Mouse (Mus musculus): Measurements from ENCODE around the gene Spta1.
A peak's percentile ranks its signal among the peaks of the same experiment; 100 is the strongest.

The Spta1 gene

DNA sequence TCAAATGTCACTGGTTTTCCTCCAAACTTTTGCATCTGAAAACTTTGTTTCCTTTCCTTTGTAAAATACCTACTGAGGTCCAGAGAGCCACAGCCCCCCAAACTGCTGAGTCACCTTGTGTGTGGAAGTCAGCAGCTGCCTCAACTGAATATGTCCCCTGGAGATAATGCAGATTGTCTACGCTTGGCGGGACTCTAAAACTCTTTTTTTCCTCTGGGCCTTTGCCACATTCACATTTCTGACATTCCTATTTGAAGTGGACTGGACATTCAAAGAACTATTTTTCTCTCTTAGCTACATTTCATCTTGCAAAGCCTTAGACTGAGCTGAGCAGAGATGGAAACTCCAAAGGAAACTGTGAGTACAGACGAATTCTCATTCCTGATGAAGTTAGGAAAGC, at the start of gene Spta1:
Gene Spta1, plus strand, starts transcription at position 172 of the 400 bp plus-strand sequence.
- peak; percentile 56 for DNase-seq (ENCODE audit: low spot score)

DNA sequence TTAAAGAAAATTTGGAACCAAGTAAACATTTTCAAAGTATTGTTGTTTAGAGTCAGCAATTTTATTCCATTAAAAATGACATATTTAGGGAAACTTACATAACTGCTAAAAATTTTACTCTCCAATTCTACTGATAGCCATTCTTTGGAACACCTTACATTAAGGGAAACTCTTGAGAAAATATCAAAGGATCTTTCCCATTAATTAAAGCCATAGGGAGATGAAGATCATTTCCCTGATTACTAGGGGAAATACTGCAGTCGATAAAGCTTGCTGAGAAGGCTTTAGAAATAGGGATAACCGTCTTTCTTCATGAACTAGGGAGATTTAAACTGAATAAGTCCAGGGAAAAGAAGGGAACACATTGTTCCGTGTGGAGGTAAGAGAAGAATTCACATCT, 41.4 kb upstream of the Spta1 start, which contains the start of gene Olfr424:
Gene Olfr424, plus strand, starts transcription at position 301 of the 400 bp plus-strand sequence.
- DNase-seq (ENCODE audit: low spot score), result no peak

DNA sequence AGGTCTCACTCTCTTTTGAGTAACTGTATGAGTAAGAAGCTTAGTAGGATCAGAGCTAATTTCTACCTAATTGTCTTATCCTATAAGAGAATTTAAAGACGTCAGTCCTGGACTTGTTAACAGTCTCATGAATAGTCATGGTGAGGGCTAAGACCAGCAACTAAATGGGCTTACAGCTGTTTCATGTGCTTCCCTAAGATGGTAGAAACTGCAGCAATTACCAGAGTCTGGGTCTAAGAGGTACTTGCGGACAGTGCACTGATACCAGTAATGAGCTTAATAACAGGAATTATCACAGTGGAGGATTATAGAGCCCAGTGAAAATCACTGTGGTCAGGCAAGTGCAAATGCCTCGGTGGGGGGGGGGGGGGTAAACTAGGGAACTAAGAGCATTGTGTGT, 40.6 kb upstream of the Spta1 start:
- no peak for DNase-seq (ENCODE audit: low spot score)

DNA sequence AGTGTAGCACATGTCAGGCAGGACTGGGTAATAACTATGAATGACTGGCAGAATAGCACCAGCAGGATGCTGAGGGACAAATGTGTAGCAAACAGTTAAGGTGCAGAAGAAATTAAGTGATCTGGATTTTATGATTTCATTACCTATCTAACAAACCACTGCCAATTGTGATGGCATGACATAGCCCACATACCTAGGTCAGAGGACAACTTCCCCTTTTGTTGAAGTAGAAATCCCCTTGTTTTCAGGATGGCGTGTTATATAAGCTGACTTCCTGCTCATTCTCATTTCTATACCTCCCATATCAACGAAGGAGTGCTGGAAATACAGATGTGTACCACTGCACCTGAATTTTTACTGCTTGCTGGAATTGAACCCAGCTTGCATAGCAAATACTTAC, 31.2 kb upstream of the Spta1 start:
- DNase-seq (ENCODE audit: low spot score), result no peak

DNA sequence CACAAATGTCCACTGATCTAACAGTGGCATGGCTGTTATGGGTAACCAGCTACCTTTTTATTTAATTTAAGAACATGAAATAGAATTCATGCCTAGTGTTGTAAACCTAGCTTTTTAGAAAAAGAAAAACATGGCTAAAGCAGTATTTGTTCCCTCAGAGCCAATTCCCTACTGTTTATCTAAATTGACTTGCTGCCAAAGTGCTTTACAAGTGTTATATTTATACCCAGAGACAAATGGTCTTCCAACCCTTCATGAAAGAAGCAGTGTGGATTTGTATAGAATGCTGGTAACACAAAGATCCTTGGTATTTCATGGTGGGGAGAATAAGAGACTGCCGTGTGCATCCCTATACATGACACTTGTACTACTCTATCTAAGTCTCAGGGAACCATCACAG, 25.9 kb upstream of the Spta1 start:
- no peak for DNase-seq (ENCODE audit: low spot score)

DNA sequence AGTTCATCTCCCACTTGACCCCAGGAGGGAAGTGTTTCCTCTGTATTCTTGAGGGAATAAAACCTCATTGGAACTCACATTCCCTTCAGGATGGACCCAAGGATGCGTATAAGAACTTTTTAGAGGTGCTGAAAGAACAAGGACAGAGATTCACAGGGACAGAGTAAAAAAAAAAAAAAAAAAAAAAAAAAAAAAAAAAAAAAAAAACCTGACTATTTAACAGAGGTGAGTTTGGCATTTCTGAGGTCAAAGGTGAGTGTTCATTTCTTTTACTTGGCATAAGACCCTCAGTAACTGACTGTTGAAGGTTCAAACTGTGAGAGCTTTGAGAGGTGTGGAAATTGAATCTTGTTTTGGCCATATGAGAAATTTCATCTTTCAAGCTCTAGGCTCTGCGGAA, 23.3 kb upstream of the Spta1 start:
- DNase-seq (ENCODE audit: low spot score), result peak; percentile 3

DNA sequence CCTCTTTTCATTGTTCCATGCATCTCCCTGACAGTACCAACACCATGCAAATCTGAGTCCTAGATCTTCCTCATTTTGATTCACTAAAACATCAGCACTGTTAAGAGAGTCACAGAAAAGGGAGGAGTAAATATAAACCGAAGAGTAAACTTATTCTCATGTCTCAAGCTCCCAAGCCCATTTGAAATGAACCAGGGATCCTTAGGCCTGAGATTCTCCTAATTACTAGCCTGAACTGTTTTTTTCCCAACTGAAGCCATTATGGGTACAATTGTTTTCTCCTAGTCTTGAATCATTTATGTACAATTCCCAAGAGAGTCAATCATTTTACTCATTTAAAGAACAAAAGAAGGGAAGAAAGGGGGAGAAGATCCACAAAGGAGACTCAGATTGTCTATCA, 17.2 kb upstream of the Spta1 start, which contains the start of gene Olfr420:
Gene Olfr420, plus strand, starts transcription at position 301 of the 400 bp plus-strand sequence.
- DNase-seq (ENCODE audit: low spot score), result no peak

DNA sequence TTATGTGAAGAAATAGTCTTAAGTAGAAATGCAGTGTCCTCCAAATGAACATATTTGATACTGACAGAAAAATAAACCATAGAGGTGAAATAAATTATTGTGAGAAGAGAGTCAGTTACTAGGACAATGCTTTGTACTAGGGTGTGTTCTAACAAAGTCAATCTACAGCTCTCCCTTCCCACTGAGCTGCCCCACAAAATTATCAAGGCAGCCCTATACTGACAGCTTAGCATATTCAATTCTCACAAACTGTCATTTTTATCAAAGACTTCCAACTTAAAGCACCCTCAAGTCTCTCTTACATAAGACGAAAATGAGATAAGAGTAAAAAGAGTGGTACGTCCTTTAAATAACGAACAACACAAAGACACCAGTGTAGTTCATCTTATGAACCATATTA, 15.0 kb upstream of the Spta1 start:
- DNase-seq (ENCODE audit: low spot score), result no peak

DNA sequence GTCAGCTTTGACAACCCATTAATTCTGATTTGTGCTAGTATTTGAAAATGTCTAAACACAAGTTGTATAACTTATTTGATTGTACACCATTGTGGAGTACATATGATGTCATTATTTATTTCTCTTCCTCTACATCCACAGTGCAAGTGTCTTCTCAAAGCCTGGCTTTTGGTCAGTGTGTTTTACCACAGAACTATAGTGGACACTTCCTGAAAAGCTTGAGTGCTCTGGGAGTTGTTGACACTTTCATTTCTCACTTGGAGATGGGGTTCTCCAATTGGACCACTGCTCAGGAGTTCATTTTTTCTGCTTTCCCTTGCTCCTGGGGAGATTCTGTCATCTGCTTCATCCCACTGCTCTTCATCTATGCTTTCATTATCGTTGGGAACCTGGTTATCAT, 14.1 kb upstream of the Spta1 start:
- DNase-seq (ENCODE audit: low spot score), result no peak

DNA sequence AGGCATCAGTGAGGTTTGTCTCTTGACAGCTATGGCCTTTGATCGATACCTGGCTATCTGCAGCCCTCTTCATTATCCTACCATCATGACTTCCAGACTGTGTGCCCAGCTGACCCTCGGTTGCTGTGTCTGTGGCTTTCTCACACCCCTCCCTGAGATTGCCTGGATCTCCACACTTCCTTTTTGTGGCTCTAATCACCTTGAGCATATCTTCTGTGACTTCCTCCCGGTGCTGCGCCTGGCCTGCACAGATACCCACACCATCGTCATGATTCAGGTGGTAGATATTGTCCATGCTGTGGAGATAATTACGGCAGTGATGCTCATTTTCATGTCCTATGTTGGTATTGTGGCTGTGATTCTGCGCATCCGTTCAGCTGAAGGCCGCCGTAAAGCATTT, 13.5 kb upstream of the Spta1 start:
- DNase-seq (ENCODE audit: low spot score), result no peak

DNA sequence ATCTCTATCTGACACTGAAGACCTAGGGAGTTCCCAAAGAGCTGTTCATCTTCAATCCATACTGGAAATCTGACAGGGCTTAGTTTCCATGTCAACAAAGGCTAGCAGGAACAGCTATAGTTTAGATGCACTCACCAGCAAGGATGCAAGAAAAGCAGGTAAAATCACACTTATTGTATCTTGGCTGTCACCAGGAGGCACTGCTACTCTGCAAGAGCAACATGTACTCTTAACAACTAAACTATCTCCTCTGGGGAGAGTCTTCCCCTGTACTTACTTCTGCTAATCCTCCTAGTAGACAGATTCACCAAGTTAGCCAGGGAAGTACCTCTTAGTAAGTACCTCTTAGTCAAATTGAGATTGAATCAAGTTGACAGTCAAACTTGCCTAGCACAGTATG, 3.6 kb upstream of the Spta1 start:
- DNase-seq (ENCODE audit: low spot score), result no peak

DNA sequence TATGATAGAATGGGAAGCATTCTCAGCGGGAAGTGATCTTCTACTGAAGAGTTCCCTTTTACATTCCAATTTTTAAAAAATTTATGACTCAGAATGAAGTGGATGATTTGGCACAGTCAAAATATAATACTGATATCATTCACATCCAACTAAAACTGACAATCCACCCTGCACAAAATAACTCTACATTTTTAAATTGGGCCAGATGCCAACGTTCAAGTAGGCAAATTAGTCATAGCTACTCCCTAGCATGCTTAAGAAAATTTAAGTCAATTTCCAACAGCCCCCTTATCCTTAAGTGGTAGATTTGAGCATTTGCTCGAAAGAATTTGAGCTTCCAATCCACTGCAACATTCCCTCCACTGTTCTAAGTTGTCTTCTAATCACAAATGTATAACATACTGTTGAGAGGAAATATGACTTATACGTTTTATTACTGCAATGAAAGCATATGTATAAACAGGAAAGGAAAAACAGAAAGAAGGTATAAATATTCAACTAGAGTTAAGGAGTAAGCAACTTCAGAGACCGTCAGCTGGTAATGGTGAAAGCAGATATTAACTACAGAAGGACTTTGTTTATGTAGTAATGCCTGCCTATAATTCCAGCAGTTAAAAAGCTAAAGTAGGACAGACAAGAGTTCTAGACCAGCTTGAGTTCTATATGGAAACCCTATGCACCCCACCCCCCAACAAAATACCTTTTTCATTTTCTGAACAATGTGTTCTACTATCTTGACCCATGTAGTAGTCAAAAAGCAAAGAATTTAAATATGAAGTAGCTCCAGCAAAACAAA, 1.7 kb upstream of the Spta1 start:
- no peak for DNase-seq (ENCODE audit: low spot score)

DNA sequence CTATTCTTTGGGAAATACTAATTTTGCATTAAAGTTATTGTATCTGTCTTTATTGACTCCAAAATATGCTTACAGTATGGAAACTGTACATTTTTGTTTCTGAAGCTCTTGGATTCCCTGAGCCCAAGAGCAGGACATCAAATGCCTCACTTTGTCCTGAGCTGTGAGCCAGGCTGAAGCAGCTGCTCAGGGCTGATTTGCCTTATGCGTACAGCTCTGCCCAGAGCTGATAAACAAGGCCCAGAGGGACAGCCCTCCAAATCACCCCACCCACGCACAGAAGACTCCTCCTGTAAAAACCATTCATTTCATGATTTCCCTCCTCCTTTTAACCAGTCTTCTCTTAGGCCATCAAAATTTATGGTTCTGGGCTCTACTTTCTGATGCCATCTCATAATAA, 1.0 kb upstream of the Spta1 start:
- DNase-seq (ENCODE audit: low spot score), result peak; percentile 17

DNA sequence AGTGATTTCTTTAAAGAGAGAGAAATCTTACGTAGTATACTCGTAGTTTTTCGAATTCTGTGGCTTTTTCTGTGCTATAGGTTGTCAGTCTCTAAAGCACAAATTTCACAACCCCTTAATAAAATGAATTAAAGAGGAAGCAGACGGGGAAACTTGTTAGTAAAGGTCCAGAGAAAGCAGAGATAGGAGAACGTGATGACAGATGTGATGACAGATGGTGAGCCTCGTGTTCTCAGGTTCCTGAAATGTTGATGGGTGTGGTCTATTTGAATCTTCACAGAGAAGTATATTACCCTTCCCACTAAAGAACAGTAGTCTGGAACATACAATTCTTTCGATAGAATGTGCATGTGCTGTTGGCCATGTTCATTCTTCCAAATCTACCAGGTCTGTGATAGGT, 32.1 kb downstream of the Spta1 start:
- no peak for DNase-seq (ENCODE audit: low spot score)

DNA sequence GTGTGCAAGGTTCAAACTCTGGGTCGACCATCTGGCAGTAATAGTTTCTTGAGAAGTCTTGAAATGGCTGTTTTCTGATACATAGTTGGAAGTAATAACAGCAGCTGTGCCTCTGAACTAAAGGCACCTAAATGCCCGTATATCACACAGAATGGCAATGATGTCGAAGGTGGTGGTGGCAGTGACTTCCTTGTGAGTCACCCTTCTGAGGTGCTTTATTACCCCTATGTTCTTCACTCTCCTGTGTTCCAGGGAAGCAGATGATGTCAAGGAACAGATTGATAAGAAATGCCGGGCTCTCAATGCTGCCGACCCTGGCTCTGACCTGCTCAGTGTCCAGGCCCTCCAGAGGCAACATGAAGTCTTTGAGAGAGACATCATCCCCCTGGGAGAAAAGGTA, 39.7 kb downstream of the Spta1 start:
- DNase-seq (ENCODE audit: low spot score), result no peak

DNA sequence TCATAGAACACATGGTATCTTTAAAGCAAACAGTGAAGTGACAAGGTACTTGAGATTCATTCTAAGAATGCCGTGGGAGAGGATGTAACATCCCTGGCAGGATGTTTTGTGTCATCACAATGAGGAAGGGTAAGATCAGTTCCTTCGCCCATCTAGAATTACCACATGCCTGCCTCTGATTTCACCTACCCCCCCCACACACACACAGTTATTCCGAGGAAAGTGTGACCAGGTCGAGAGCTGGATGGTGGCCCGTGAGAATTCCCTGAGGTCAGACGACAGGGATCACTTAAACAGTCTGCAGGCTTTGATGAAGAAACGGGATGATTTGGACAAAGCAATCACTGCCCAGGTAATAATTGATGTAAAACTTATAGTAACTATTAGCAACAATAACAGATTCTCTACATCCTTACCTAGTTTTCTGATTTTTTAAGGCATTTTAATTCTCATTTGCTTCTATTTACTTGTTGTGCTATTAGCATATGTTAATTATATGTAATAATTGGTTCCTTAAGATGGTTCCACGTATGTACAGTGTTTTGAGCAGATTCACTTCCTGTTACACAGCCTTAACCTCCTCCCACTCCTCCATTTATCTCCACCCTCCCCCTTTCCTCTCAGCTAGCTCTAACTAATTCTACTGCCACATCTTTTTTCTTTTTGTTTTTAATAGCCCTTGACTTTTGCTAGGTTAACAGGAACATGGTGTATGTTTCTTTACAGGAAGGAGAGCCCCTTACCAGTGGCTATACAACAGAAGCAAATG, 42.9 kb downstream of the Spta1 start:
- no peak for DNase-seq (ENCODE audit: low spot score)

DNA sequence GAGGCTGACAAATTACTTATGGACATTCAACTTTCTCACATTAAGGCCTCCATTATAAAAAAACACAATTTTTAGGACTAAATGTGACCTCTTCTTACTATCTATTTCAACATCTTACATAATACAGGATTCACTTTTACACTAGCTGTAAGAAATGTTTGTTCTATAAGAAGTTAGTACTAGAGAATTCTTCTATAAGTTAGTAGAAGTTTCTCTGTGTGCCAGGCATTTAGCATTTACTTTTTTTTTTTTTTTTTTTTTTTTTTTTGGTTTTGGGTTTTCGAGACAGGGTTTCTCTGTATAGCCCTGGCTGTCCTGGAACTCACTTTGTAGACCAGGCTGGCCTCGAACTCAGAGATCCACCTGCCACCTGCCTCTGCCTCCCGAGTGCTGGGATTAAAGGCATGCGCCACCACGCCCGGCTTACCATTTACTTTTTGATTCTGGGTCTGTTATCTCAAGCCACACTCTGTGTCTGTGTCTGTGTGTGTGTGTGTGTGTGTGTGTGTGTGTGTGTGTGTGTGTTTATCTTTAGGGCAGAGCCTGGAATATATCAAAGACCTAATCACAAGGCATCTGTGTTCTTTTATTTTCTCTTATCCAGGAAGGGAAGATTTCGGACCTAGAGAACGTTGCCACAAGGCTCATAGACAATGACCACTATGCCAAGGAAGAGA, 44.1 kb downstream of the Spta1 start:
- no peak for DNase-seq (ENCODE audit: low spot score)

DNA sequence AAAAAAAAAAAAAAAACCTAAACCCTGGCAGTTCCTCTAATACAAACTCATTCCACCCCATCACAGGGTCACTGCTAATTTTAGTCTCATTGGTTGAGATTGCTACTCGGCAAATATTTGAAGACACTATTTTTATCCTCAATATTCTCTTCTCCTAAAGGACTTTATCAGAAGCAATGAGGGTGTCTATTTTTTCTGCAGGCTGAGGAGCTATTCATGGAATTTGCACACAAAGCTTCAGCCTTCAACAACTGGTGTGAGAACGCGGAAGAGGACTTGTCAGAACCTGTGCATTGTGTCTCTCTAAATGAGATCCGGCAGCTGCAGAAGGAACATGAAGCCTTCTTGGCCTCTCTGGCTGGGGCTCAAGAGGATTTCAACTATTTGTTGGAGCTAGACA, 67.3 kb downstream of the Spta1 start:
- DNase-seq (ENCODE audit: low spot score), result no peak

DNA sequence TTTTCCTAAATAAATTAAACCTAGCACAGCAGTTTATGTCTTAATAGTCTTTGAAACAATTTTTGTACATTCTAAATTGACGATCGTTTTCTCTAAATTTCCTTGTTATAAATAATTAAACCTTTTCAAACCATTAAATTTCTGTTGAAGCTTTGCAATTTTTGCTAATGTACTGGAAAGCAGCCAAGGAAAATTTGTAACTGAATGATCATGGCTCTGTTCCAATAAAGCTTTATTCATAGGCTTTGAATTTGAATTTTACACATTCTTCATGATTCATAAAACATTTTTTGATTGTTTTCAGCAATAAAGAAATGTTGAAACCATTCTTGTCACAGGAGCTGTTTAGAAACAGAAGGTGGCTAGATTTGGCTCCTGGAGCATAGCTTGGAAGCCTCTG, 72.0 kb downstream of the Spta1 start:
- no peak for DNase-seq (ENCODE audit: low spot score)

DNA sequence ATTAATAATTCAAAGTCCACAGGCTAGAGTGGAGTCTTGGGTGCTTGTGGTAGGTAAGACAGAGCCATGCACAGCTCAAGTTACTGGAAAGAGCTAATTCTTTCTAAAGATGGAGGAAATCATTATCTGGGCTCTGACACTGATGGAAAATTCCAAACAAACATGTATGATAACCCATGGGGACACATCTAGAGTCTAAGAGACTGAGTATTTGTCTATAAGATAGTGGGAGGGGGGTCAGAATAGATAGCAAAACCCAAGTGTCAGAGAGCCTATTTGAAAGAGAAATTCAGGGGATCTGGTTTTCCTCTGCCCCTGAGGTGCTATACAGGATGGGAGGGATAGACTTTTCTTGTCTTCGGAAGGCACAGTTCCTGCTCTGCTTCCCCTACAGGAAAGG, 73.5 kb downstream of the Spta1 start:
- DNase-seq (ENCODE audit: low spot score), result no peak

DNA sequence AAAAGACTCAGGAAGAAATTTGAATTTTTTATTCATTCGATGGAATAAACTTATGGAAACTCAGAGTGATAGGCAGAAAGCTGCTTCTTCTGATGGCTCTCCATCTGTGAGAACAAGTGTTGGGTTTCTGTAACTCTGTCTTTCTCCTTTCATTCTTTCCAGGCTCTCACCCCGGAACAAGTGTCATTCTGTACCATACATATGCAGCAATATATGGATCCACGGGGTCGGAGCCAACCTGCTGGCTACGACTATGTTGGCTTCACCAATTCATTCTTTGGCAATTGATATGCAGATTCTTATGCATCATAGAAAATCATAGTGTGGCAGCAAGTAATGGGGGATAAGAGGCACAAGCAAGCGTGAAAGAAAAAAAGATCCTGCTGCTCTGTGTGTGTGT, 74.6 kb downstream of the Spta1 start:
- no peak for DNase-seq (ENCODE audit: low spot score)

DNA sequence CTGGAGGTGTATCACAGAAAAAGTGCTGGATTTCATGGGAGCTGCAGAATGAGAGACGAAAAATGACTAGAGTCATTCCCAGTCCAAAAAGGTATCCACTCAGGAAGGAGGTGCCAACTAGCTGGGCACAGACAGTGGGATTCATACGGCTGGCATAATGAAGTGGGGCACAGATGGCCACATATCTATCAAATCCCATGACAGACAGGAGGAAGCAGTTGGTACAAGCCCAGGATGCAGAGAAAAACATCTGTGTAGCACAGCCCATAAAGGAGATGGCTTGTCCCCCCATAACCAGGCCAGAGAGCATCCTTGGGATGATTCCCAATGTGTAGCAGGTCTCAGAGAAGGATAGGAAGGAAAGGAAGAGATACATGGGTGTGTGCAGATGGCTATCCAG, 77.8 kb downstream of the Spta1 start:
- no peak for DNase-seq (ENCODE audit: low spot score)

DNA sequence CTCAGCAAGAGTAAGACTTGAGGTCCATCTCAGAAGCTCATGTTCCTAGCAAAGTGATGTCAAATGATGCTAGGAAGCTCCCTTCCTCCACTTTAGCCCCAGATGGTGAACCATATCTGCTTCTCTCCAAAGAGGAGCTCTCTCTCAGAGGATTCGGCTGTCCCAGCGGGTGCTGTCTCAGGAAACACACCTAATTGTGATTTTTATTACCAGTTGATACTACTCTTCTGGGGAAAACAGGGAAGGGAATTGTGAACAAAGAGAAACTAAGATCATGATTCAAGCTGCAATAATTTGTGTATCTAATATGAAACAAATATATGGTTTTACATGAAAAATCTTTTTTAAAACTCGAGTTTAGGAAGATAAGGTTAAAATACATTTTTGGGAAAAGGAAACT, 79.4 kb downstream of the Spta1 start, which contains the start of gene Olfr419:
Gene Olfr419, minus strand, starts transcription at position 101 of the 400 bp plus-strand sequence.
- no peak for DNase-seq (ENCODE audit: low spot score)
